In genomic region chr9:121380310-121380920, GRCm38 (mm10) we compare ENCODE assay signal across 24 mouse cellular contexts.
DNase-seq lines count a peak whose midpoint lies in the region; ATAC-seq and TF ChIP-seq lines count a peak whose summit lies in the region.
"Had no signal": no experiment of that assay in that cellular context is flagged by ENCODE, and none has a peak within 500 bp of the region (broad histone marks: within the 10 kb centered on the region; RNA-seq: fewer than 3 reads in every experiment).

No protein-coding gene starts in this region.

- H3K9ac ChIP-seq in liver, adult 2 months (ENCODE audit: low read depth, low read length) = peak overlapping the region; percentile 84
- H3K9ac ChIP-seq in liver, embryonic 12.5 days = no peak overlapping the region
- H3K9ac ChIP-seq in intestine, embryonic 15.5 days = no peak overlapping the region
- H3K9ac ChIP-seq in kidney, embryonic 14.5 days (ENCODE audit: low read depth, low read length) = no peak overlapping the region
- H3K9ac ChIP-seq in stomach, embryonic 16.5 days (ENCODE audit: low read length) = no peak overlapping the region
- H3K9ac ChIP-seq: forebrain, postnatal 0 days; heart, embryonic 12.5 days; hindbrain, embryonic 13.5 days; liver, embryonic 13.5 days; neural tube, embryonic 12.5 days had no signal

- H3K79me2 ChIP-seq in liver, adult 2 months (ENCODE audit: control insufficient read depth, insufficient read depth, low read length) = peaks cover 21% of the 10 kb centered on the region

- H3K36me3 ChIP-seq in liver, adult 2 months (ENCODE audit: control insufficient read depth, insufficient read depth, low read length) = no peaks in the 10 kb centered on the region
- H3K36me3 ChIP-seq in liver, embryonic 12.5 days = no peaks in the 10 kb centered on the region
- H3K36me3 ChIP-seq in intestine, embryonic 15.5 days = no peaks in the 10 kb centered on the region
- H3K36me3 ChIP-seq in kidney, embryonic 14.5 days (ENCODE audit: control insufficient read depth, insufficient read depth, low read length) = no peaks in the 10 kb centered on the region
- H3K36me3 ChIP-seq in stomach, embryonic 16.5 days (ENCODE audit: control insufficient read depth, insufficient read depth, low read length) = no peaks in the 10 kb centered on the region
- H3K36me3 ChIP-seq: hindbrain, embryonic 13.5 days; limb, embryonic 10.5 days; liver, embryonic 13.5 days; neural tube, embryonic 12.5 days had no signal

- H3K27me3 ChIP-seq in liver, adult 2 months (ENCODE audit: control insufficient read depth, insufficient read depth, low read length) = no peaks in the 10 kb centered on the region
- H3K27me3 ChIP-seq in liver, embryonic 12.5 days (replicated peaks) = no peaks in the 10 kb centered on the region
- no peaks in the 10 kb centered on the region for H3K27me3 ChIP-seq in intestine, embryonic 15.5 days (replicated peaks)
- H3K27me3 ChIP-seq in kidney, embryonic 14.5 days (ENCODE audit: control insufficient read depth, insufficient read depth, low read length) = no peaks in the 10 kb centered on the region
- no peaks in the 10 kb centered on the region for H3K27me3 ChIP-seq in stomach, embryonic 16.5 days (ENCODE audit: control insufficient read depth, insufficient read depth, low read length)
- H3K27me3 ChIP-seq: CH12.LX; heart, embryonic 12.5 days; hindbrain, embryonic 13.5 days; liver, embryonic 13.5 days; neural tube, embryonic 12.5 days had no signal

- WGBS in liver, adult 2 months = 21% methylated on average over 11 of the region's 11 CpGs
- WGBS in liver, embryonic 12.5 days (ENCODE audit: insufficient replicate concordance) = 66% methylated on average over 11 of the region's 11 CpGs
- WGBS in intestine, embryonic 15.5 days = 52% methylated on average over 11 of the region's 11 CpGs
- 50% methylated on average over 10 of the region's 11 CpGs for WGBS in kidney, embryonic 14.5 days
- 62% methylated on average over 11 of the region's 11 CpGs for whole genome bisulfite sequencing in stomach, embryonic 16.5 days

- peak; percentile 89 for DNase-seq in liver, adult 2 months (ENCODE audit: extremely low read depth, low read depth, low spot score)
- no peak for DNase-seq in ovary, postnatal 14 days (ENCODE audit: low spot score)
- DNase-seq in embryo, embryonic 10 days (ENCODE audit: low spot score) = no peak
- DNase-seq: adrenal gland, postnatal 14 days; cerebellum, adult 11 months; cerebellum, postnatal 10 days; embryo, embryonic 11 days; forebrain, postnatal 0 days; heart, postnatal 14 days; layer of hippocampus, adult 9-11 months; liver, embryonic 13.5 days; lung, postnatal 14 days; thymus, postnatal 4 days had no signal

- H3K27ac ChIP-seq in liver, adult 2 months (replicated peaks; ENCODE audit: insufficient read depth, low read depth, low read length) = peak overlapping the region; percentile 97
- no peak overlapping the region for H3K27ac ChIP-seq in liver, embryonic 12.5 days
- no peak overlapping the region for H3K27ac ChIP-seq in intestine, embryonic 15.5 days
- H3K27ac ChIP-seq in kidney, embryonic 14.5 days (ENCODE audit: low read depth, low read length) = no peak overlapping the region
- H3K27ac ChIP-seq in stomach, embryonic 16.5 days (ENCODE audit: low read length) = no peak overlapping the region
- H3K27ac ChIP-seq: forebrain, embryonic 10.5 days; hindbrain, embryonic 13.5 days; limb, embryonic 10.5 days; liver, embryonic 13.5 days; neural tube, embryonic 12.5 days had no signal

- no peak for ATAC-seq in liver, embryonic 12.5 days
- ATAC-seq in intestine, embryonic 15.5 days = peak; percentile 65
- ATAC-seq in kidney, embryonic 14.5 days (ENCODE audit: low FRiP score, low TSS enrichment) = 0 out of 2 replicates have a peak, but pooled peaks have one; percentile 7
- peak; percentile 19; the same call in 1 of the 2 replicates for ATAC-seq in stomach, embryonic 16.5 days (ENCODE audit: insufficient read depth, low FRiP score)
- ATAC-seq: forebrain, postnatal 0 days; inflammation-experienced regulatory T-cells, adult 6 months had no signal

- peak overlapping the region; percentile 53 for H3K4me3 ChIP-seq in liver, adult 2 months (ENCODE audit: insufficient read depth, low read depth, low read length)
- H3K4me3 ChIP-seq in liver, embryonic 12.5 days = no peak overlapping the region
- no peak overlapping the region for H3K4me3 ChIP-seq in intestine, embryonic 15.5 days (replicated peaks)
- H3K4me3 ChIP-seq in kidney, embryonic 14.5 days (ENCODE audit: low read length) = no peak overlapping the region
- H3K4me3 ChIP-seq in stomach, embryonic 16.5 days (replicated peaks; ENCODE audit: low read length) = no peak overlapping the region
- H3K4me3 ChIP-seq: forebrain, embryonic 10.5 days; heart, embryonic 12.5 days; hindbrain, embryonic 13.5 days; limb, embryonic 10.5 days; liver, embryonic 13.5 days; neural tube, embryonic 12.5 days had no signal

- H3K9me3 ChIP-seq in liver, embryonic 12.5 days (replicated peaks) = no peaks in the 10 kb centered on the region
- no peaks in the 10 kb centered on the region for H3K9me3 ChIP-seq in intestine, embryonic 15.5 days
- H3K9me3 ChIP-seq in kidney, embryonic 14.5 days (ENCODE audit: control insufficient read depth, low read length) = no peaks in the 10 kb centered on the region
- no peaks in the 10 kb centered on the region for H3K9me3 ChIP-seq in stomach, embryonic 16.5 days (replicated peaks; ENCODE audit: control insufficient read depth, low read length)
- H3K9me3 ChIP-seq: forebrain, embryonic 10.5 days; heart, embryonic 12.5 days; hindbrain, embryonic 13.5 days; limb, embryonic 10.5 days; liver, embryonic 13.5 days; neural tube, embryonic 12.5 days had no signal

- no peak for TF ChIP-seq POLR2A in liver, adult 2 months (IDR thresholded peaks at IDR 0.05; ENCODE audit: extremely low read depth, insufficient read depth, low read length)

- H3K4me1 ChIP-seq in liver, adult 2 months (ENCODE audit: control insufficient read depth, insufficient read depth, low read length) = peaks cover 29% of the 10 kb centered on the region
- peaks cover 19% of the 10 kb centered on the region for H3K4me1 ChIP-seq in liver, embryonic 12.5 days
- peaks cover 19% of the 10 kb centered on the region for H3K4me1 ChIP-seq in intestine, embryonic 15.5 days (replicated peaks)
- 0 out of 2 replicates have a peak, but pooled peaks cover 4% of the 10 kb centered on the region for H3K4me1 ChIP-seq in kidney, embryonic 14.5 days (ENCODE audit: control insufficient read depth, insufficient read depth, low read length)
- no peaks in the 10 kb centered on the region; the same call in 1 of the 2 replicates for H3K4me1 ChIP-seq in stomach, embryonic 16.5 days (ENCODE audit: control insufficient read depth, insufficient read depth, low read length)

- no peak overlapping the region for H3K4me2 ChIP-seq in liver, embryonic 12.5 days
- H3K4me2 ChIP-seq in intestine, embryonic 15.5 days (replicated peaks) = no peak overlapping the region
- no peak overlapping the region for H3K4me2 ChIP-seq in kidney, embryonic 14.5 days (replicated peaks; ENCODE audit: low read depth, low read length)
- H3K4me2 ChIP-seq in stomach, embryonic 16.5 days (ENCODE audit: low read depth, low read length) = no peak overlapping the region
- H3K4me2 ChIP-seq: hindbrain, embryonic 13.5 days; liver, embryonic 13.5 days; neural tube, embryonic 12.5 days had no signal

- TF ChIP-seq CTCF in liver, adult 2 months (IDR thresholded peaks at IDR 0.05; ENCODE audit: low read depth, low read length) = no peak
